ENCODE assay signal across 8 mouse cellular contexts in genomic region chr11:69038173-69038572, GRCm38 (mm10). TPM values are rescaled to one million over a fixed set of nuclear protein-coding genes. Genes with fewer than 3 reads are reported as not detected.
DNase-seq lines count a peak whose midpoint lies in the region; ATAC-seq lines count a peak whose summit lies in the region.

No protein-coding gene starts in this region.

- WGBS in intestine, embryonic 16.5 days: 70% methylated on average over 5 of the region's 5 CpGs
- WGBS in intestine, embryonic 15.5 days: 75% methylated on average over 5 of the region's 5 CpGs
- WGBS in liver, embryonic 15.5 days (ENCODE audit: insufficient replicate concordance): 72% methylated on average over 5 of the region's 5 CpGs

- DNase-seq in cerebellum, adult 11-12 months: peak; percentile 52
- DNase-seq in cerebellum, postnatal 4 days (ENCODE audit: low spot score in 2 of 2): no peak
- peak; percentile 16 for DNase-seq in MN1 (ENCODE audit: low spot score)
- DNase-seq in adrenal gland, adult 18-20 months (ENCODE audit: low spot score in 2 of 2): no peak
- no peak for DNase-seq in adrenal gland, postnatal 10 days

- ATAC-seq in intestine, embryonic 16.5 days: no peak
- ATAC-seq in intestine, embryonic 15.5 days: no peak
- ATAC-seq in liver, embryonic 15.5 days (ENCODE audit: insufficient read depth): no peak

- peaks cover 9% of the 10 kb centered on the region for H3K36me3 ChIP-seq in intestine, embryonic 16.5 days (ENCODE audit: control insufficient read depth, insufficient read depth, low read length)
- peaks cover 21% of the 10 kb centered on the region for H3K36me3 ChIP-seq in intestine, embryonic 15.5 days
- peaks cover 25% of the 10 kb centered on the region for H3K36me3 ChIP-seq in liver, embryonic 15.5 days (replicated peaks)

- H3K9ac ChIP-seq in intestine, embryonic 16.5 days (ENCODE audit: low read depth, low read length): no peak overlapping the region
- H3K9ac ChIP-seq in intestine, embryonic 15.5 days: no peak overlapping the region
- no peak overlapping the region for H3K9ac ChIP-seq in liver, embryonic 15.5 days

- H3K4me1 ChIP-seq in intestine, embryonic 16.5 days (ENCODE audit: control insufficient read depth, insufficient read depth, low read length): peaks cover 25% of the 10 kb centered on the region
- peaks cover 11% of the 10 kb centered on the region for H3K4me1 ChIP-seq in intestine, embryonic 15.5 days (replicated peaks)
- peaks cover 63% of the 10 kb centered on the region for H3K4me1 ChIP-seq in liver, embryonic 15.5 days (replicated peaks)

- no peaks in the 10 kb centered on the region for H3K9me3 ChIP-seq in intestine, embryonic 16.5 days (ENCODE audit: control insufficient read depth, low read length)
- H3K9me3 ChIP-seq in intestine, embryonic 15.5 days: no peaks in the 10 kb centered on the region
- H3K9me3 ChIP-seq in liver, embryonic 15.5 days (replicated peaks): no peaks in the 10 kb centered on the region

- no peak overlapping the region for H3K4me2 ChIP-seq in intestine, embryonic 16.5 days (ENCODE audit: low read depth, low read length)
- H3K4me2 ChIP-seq in intestine, embryonic 15.5 days (replicated peaks): no peak overlapping the region
- H3K4me2 ChIP-seq in liver, embryonic 15.5 days: peak overlapping the region; percentile 30; the same call in 1 of the 2 replicates

- no peaks in the 10 kb centered on the region for H3K27me3 ChIP-seq in intestine, embryonic 16.5 days (replicated peaks; ENCODE audit: control insufficient read depth, insufficient read depth, low read length)
- no peaks in the 10 kb centered on the region for H3K27me3 ChIP-seq in intestine, embryonic 15.5 days (replicated peaks)
- H3K27me3 ChIP-seq in liver, embryonic 15.5 days: no peaks in the 10 kb centered on the region

- 0 out of 2 replicates have a peak overlapping the region, but pooled peaks have one; percentile 8 for H3K27ac ChIP-seq in intestine, embryonic 16.5 days (ENCODE audit: low read length)
- H3K27ac ChIP-seq in intestine, embryonic 15.5 days: no peak overlapping the region
- no peak overlapping the region for H3K27ac ChIP-seq in liver, embryonic 15.5 days (replicated peaks)

- H3K4me3 ChIP-seq in intestine, embryonic 16.5 days (ENCODE audit: low read length): no peak overlapping the region
- H3K4me3 ChIP-seq in intestine, embryonic 15.5 days (replicated peaks): no peak overlapping the region
- no peak overlapping the region for H3K4me3 ChIP-seq in liver, embryonic 15.5 days (replicated peaks)

RNA-seq across cellular contexts. Expression of gene Aurkb, which starts 7.3 kb away (rescaled TPM):
- polyA plus RNA-seq in intestine, embryonic 16.5 days (2015; fragmentation: Nextera tagmentation; extraction: Ambion mirVana): 114 and 139 TPM in 2 replicates
- polyA plus RNA-seq in intestine, embryonic 15.5 days (2015; fragmentation: Nextera tagmentation; extraction: Ambion mirVana): 133 and 135 TPM in 2 replicates
- 111 and 115 TPM in 2 replicates for polyA plus RNA-seq in liver, embryonic 15.5 days (2015; fragmentation: Nextera tagmentation; extraction: Ambion mirVana)
- total RNA-seq in adrenal gland, adult 18-20 months (2021): 1 to 10 TPM; 1.4 to 1.9 TPM
- 10 to 100 TPM; 16.2 to 22.5 TPM for total RNA-seq in adrenal gland, postnatal 10 days (2021)

RNA-seq across cellular contexts. Expression of gene Borcs6, which starts 21.3 kb away (rescaled TPM):
- 8.0 and 8.6 TPM in 2 replicates for polyA plus RNA-seq in intestine, embryonic 16.5 days (2015; fragmentation: Nextera tagmentation; extraction: Ambion mirVana)
- 8.6 and 8.9 TPM in 2 replicates for polyA plus RNA-seq in intestine, embryonic 15.5 days (2015; fragmentation: Nextera tagmentation; extraction: Ambion mirVana)
- 4.3 and 5.3 TPM in 2 replicates for polyA plus RNA-seq in liver, embryonic 15.5 days (2015; fragmentation: Nextera tagmentation; extraction: Ambion mirVana)
- 10 to 100 TPM; 23.7 to 23.9 TPM for total RNA-seq in adrenal gland, adult 18-20 months (2021)
- 10 to 100 TPM; 19.1 to 22.1 TPM for total RNA-seq in adrenal gland, postnatal 10 days (2021)

RNA-seq across cellular contexts. Expression of gene Ctc1, which starts 22.5 kb away (rescaled TPM):
- 36.8 and 38.5 TPM in 2 replicates for polyA plus RNA-seq in intestine, embryonic 16.5 days (2015; fragmentation: Nextera tagmentation; extraction: Ambion mirVana)
- polyA plus RNA-seq in intestine, embryonic 15.5 days (2015; fragmentation: Nextera tagmentation; extraction: Ambion mirVana): 35.1 and 38.6 TPM in 2 replicates
- 20.5 and 20.9 TPM in 2 replicates for polyA plus RNA-seq in liver, embryonic 15.5 days (2015; fragmentation: Nextera tagmentation; extraction: Ambion mirVana)
- 10 to 100 TPM; 20.3 to 28.9 TPM for total RNA-seq in adrenal gland, adult 18-20 months (2021)
- total RNA-seq in adrenal gland, postnatal 10 days (2021): 10 to 100 TPM; 25.3 to 30.0 TPM

RNA-seq across cellular contexts. Expression of gene Pfas, which starts 29.9 kb away (rescaled TPM):
- polyA plus RNA-seq in intestine, embryonic 16.5 days (2015; fragmentation: Nextera tagmentation; extraction: Ambion mirVana): 20.5 and 22.5 TPM in 2 replicates
- polyA plus RNA-seq in intestine, embryonic 15.5 days (2015; fragmentation: Nextera tagmentation; extraction: Ambion mirVana): 29.7 and 32.1 TPM in 2 replicates
- 17.0 and 18.5 TPM in 2 replicates for polyA plus RNA-seq in liver, embryonic 15.5 days (2015; fragmentation: Nextera tagmentation; extraction: Ambion mirVana)
- 10 to 100 TPM; 26.4 to 30.4 TPM for total RNA-seq in adrenal gland, adult 18-20 months (2021)
- total RNA-seq in adrenal gland, postnatal 10 days (2021): 10 to 100 TPM; 23.8 to 32.9 TPM

RNA-seq across cellular contexts. Expression of gene Tmem107, which starts 32.4 kb away (rescaled TPM):
- polyA plus RNA-seq in intestine, embryonic 16.5 days (2015; fragmentation: Nextera tagmentation; extraction: Ambion mirVana): 38.6 and 44.8 TPM in 2 replicates
- polyA plus RNA-seq in intestine, embryonic 15.5 days (2015; fragmentation: Nextera tagmentation; extraction: Ambion mirVana): 43.7 and 47.6 TPM in 2 replicates
- polyA plus RNA-seq in liver, embryonic 15.5 days (2015; fragmentation: Nextera tagmentation; extraction: Ambion mirVana): 20.2 and 21.6 TPM in 2 replicates
- total RNA-seq in adrenal gland, adult 18-20 months (2021): 10 to 100 TPM in 1 of 2 experiments, 1 to 10 TPM in 1; 8.1 to 11.9 TPM
- 10 to 100 TPM; 13.2 to 13.8 TPM for total RNA-seq in adrenal gland, postnatal 10 days (2021)

Comparison
In these comparisons a context has a peak if more than half of its experiments do, and no peak if none do; other contexts are left out.
1. DNase-seq: peak in cerebellum, adult 11-12 months (single experiment) and MN1 (single experiment); none in cerebellum, postnatal 4 days (0 of 2), adrenal gland, adult 18-20 months (0 of 2) and adrenal gland, postnatal 10 days (single experiment).